In the genomic region with DNA sequence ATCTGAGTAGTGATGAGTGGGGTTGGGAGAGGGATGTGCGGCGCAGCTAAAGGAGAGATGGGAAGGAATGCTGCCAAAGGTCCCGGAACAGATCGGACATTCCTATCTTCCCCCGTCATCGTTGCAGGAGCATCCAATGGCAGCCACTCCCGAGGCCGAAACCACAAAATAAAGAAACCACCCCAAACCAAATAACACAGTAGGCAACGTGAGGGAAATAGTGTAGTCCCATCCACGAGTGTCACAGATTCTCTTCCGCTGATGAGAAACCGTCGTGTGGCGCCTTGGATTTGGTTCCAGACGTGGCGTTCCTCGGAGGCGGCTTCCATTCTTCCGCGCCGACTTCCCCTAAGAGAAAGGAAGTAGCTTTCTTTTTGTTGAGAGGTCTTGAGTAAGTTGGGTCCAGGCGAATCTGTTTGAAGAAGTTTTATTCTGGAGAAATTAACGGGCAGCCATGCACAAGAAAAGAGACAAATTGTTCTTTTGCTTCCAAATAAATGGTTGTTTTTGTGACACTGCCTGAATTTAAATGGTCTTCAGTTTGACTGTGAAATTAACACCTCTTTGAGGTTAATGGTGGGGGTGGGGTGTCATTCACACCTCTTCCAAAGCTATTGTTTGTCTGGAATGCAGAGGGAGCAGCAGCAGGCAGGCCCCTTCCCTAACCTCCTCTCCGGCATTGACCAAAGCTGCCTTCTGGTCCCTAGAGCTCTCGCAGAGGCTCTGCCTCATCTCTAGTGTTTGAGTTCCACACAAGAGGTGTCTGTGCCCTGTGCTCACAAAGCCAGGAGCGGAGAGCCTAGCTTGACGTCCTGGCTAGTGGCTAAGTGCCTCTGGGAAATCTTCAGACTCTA, we compare ENCODE assay signal across 8 mouse cellular contexts.
DNase-seq lines count a peak whose midpoint lies in the region; ATAC-seq lines count a peak whose summit lies in the region.

No protein-coding gene starts in this region.

- H3K4me3 ChIP-seq in lung, embryonic 16.5 days (ENCODE audit: low read length): peak overlapping the region; percentile 33
- peak overlapping the region; percentile 44 for H3K4me3 ChIP-seq in embryonic facial prominence, embryonic 10.5 days
- peak overlapping the region; percentile 43 for H3K4me3 ChIP-seq in stomach, embryonic 16.5 days (replicated peaks; ENCODE audit: low read length)

- intact Hi-C loops in heart, postnatal 10 days (cut with DNase I): no loop called here

- H3K9me3 ChIP-seq in lung, embryonic 16.5 days (ENCODE audit: control insufficient read depth, low read length): no peaks in the 10 kb centered on the region
- H3K9me3 ChIP-seq in embryonic facial prominence, embryonic 10.5 days: no peaks in the 10 kb centered on the region
- H3K9me3 ChIP-seq in stomach, embryonic 16.5 days (replicated peaks; ENCODE audit: control insufficient read depth, low read length): no peaks in the 10 kb centered on the region

- no peaks in the 10 kb centered on the region for H3K36me3 ChIP-seq in lung, embryonic 16.5 days (ENCODE audit: control insufficient read depth, insufficient read depth, low read length)
- H3K36me3 ChIP-seq in embryonic facial prominence, embryonic 10.5 days (replicated peaks): no peaks in the 10 kb centered on the region
- no peaks in the 10 kb centered on the region for H3K36me3 ChIP-seq in stomach, embryonic 16.5 days (ENCODE audit: control insufficient read depth, insufficient read depth, low read length)

- no peak overlapping the region for H3K9ac ChIP-seq in lung, embryonic 16.5 days (ENCODE audit: low read length)
- peak overlapping the region; percentile 35; the same call in 1 of the 2 replicates for H3K9ac ChIP-seq in stomach, embryonic 16.5 days (ENCODE audit: low read length)

- peak overlapping the region; percentile 52 for H3K4me2 ChIP-seq in lung, embryonic 16.5 days (ENCODE audit: low read depth, low read length)
- H3K4me2 ChIP-seq in stomach, embryonic 16.5 days (ENCODE audit: low read depth, low read length): peak overlapping the region; percentile 57

- no peak overlapping the region for H3K27ac ChIP-seq in lung, embryonic 16.5 days (ENCODE audit: low read length)
- no peak overlapping the region for H3K27ac ChIP-seq in embryonic facial prominence, embryonic 10.5 days (replicated peaks)
- no peak overlapping the region for H3K27ac ChIP-seq in stomach, embryonic 16.5 days (ENCODE audit: low read length)

- H3K27me3 ChIP-seq in lung, embryonic 16.5 days (ENCODE audit: control insufficient read depth, insufficient read depth, low read depth, low read length): peaks cover 2% of the 10 kb centered on the region; the same call in 1 of the 2 replicates
- H3K27me3 ChIP-seq in embryonic facial prominence, embryonic 10.5 days (replicated peaks; ENCODE audit: low read depth, poor library complexity, severe bottlenecking): peaks cover 60% of the 10 kb centered on the region
- H3K27me3 ChIP-seq in stomach, embryonic 16.5 days (ENCODE audit: control insufficient read depth, insufficient read depth, low read length): 0 out of 2 replicates have a peak, but pooled peaks cover 7% of the 10 kb centered on the region

- no peaks in the 10 kb centered on the region; the same call in 1 of the 2 replicates for H3K4me1 ChIP-seq in lung, embryonic 16.5 days (replicated peaks; ENCODE audit: control insufficient read depth, insufficient read depth, low read length)
- peaks cover 11% of the 10 kb centered on the region for H3K4me1 ChIP-seq in embryonic facial prominence, embryonic 10.5 days
- no peaks in the 10 kb centered on the region for H3K4me1 ChIP-seq in stomach, embryonic 16.5 days (ENCODE audit: control insufficient read depth, insufficient read depth, low read length)

- DNase-seq in lung, adult 18-20 months: no peak
- DNase-seq in embryonic facial prominence, embryonic 10.5 days (ENCODE audit: low spot score): peak; percentile 54
- peak; percentile 18 to 32 for DNase-seq in heart, postnatal 10 days
- peak; percentile 25 for DNase-seq in lung, postnatal 10 days
- DNase-seq in left cerebral cortex, adult 8-10 months (ENCODE audit: low spot score in 2 of 2): no peak
- no peak for DNase-seq in thymus, postnatal 10 days (ENCODE audit: low spot score in 2 of 2)

- ATAC-seq in lung, embryonic 16.5 days (ENCODE audit: low read depth): 0 out of 2 replicates have a peak, but pooled peaks have one; percentile 64
- no peak for ATAC-seq in stomach, embryonic 16.5 days (ENCODE audit: insufficient read depth, low FRiP score)

- WGBS in lung, embryonic 16.5 days: 9% methylated on average over 27 of the region's 27 CpGs
- 5% methylated on average over 27 of the region's 27 CpGs for WGBS in embryonic facial prominence, embryonic 10.5 days
- WGBS in stomach, embryonic 16.5 days: 9% methylated on average over 27 of the region's 27 CpGs

Comparison
In these comparisons a context has a peak if more than half of its experiments do, and no peak if none do; other contexts are left out.
1. DNase-seq: peak in embryonic facial prominence, embryonic 10.5 days (single experiment), heart, postnatal 10 days (2 of 2) and lung, postnatal 10 days (single experiment); none in lung, adult 18-20 months (0 of 2), left cerebral cortex, adult 8-10 months (0 of 2) and thymus, postnatal 10 days (0 of 2).
2. Peak in every context shown above with its lines, with median percentiles within 50 percentile points of each other: H3K4me3 ChIP-seq.